Mouse (Mus musculus) MEL (cell line): ENCODE measurements around the gene Nt5c2. TPM values are rescaled to one million over a fixed set of nuclear protein-coding genes. Genes with fewer than 3 reads are reported as not detected.

Experiments used
- DNase-seq: peaks from one replicate; pipeline ENCODE4 v3.0.0; 2011; ENCODE audit warnings: low read depth, low spot score
- H3K27ac ChIP-seq: 2 replicates; pipeline ENCODE4 v1.5.1; 2012; ENCODE audit warnings: low read depth, mild to moderate bottlenecking, control low read depth, low read length, moderate library complexity; ENCODE audit not compliant: control insufficient read depth
- H3K27me3 ChIP-seq, 2 experiments: fragments of 150-350 bp in 1 of 2; sonication (generic) in 1 of 2; 2 replicates each; pipeline ENCODE4 v1.6.1; 2012; ENCODE audit warnings: low read length in 2 of 2, mild to moderate bottlenecking in 2 of 2, improper control_type of control experiment in 1 of 2, moderate library complexity in 1 of 2; ENCODE audit not compliant: insufficient read depth in 2 of 2, control insufficient read depth in 1 of 2
- H3K36me3 ChIP-seq, 2 experiments: 2 replicates each; pipeline ENCODE4 v1.6.1; 2012 to 2014; ENCODE audit warnings: low read length in 2 of 2, improper control_type of control experiment in 1 of 2, inconsistent platforms in 1 of 2, mild to moderate bottlenecking in 1 of 2; ENCODE audit not compliant: insufficient read depth in 2 of 2, control insufficient read depth in 1 of 2
- H3K4me1 ChIP-seq, 2 experiments: fragments of 150-350 bp in 1 of 2; sonication (generic) in 1 of 2; 2 replicates each; pipeline ENCODE4 v1.6.1; 2012; ENCODE audit warnings: low read length in 2 of 2, improper control_type of control experiment in 1 of 2, mild to moderate bottlenecking in 1 of 2; ENCODE audit not compliant: insufficient read depth in 2 of 2, control insufficient read depth in 1 of 2
- H3K4me3 ChIP-seq, 2 experiments: fragments of 150-350 bp in 1 of 2; sonication (generic) in 1 of 2; 2 replicates each; pipeline ENCODE4 v1.5.1; 2012; ENCODE audit warnings: low read depth in 2 of 2, low read length in 2 of 2, mild to moderate bottlenecking in 2 of 2, moderate library complexity in 2 of 2, control low read depth in 1 of 2, improper control_type of control experiment in 1 of 2; ENCODE audit not compliant: control insufficient read depth in 1 of 2, insufficient read depth in 1 of 2
- H3K79me2 ChIP-seq: 2 replicates; pipeline ENCODE4 v1.6.1; 2012; ENCODE audit warnings: mild to moderate bottlenecking, low read length, moderate library complexity; ENCODE audit not compliant: control insufficient read depth, poor library complexity, insufficient read depth
- H3K9ac ChIP-seq: 2 replicates; pipeline ENCODE4 v1.6.1; 2012; ENCODE audit warnings: low read depth, mild to moderate bottlenecking, control low read depth, low read length, moderate library complexity; ENCODE audit not compliant: control insufficient read depth, poor library complexity, severe bottlenecking
- H3K9me3 ChIP-seq: fragments of 150-350 bp; sonication (generic); replicated peaks from 2 replicates; pipeline ENCODE4 v1.6.1; 2012; ENCODE audit warnings: mild to moderate bottlenecking, low read length, improper control_type of control experiment, moderate library complexity; ENCODE audit not compliant: insufficient read depth
- CHD1 ChIP-seq: IDR thresholded peaks from 2 replicates; pipeline ENCODE4 v1.6.1; 2012; ENCODE audit warnings: low read depth, mild to moderate bottlenecking, inconsistent platforms, low read length, improper control_type of control experiment
- CTCF ChIP-seq, 3 experiments: IDR thresholded peaks in 2 of 3; conservative IDR thresholded peaks in 1 of 3; 2 replicates each; pipeline ENCODE4 v1.5.1; 2011 to 2012; ENCODE audit warnings: low read length in 3 of 3, low read depth in 2 of 3, mild to moderate bottlenecking in 2 of 3, improper control_type of control experiment in 1 of 3, inconsistent platforms in 1 of 3, mixed read lengths in 1 of 3, moderate library complexity in 1 of 3; ENCODE audit not compliant: control insufficient read depth in 1 of 3, insufficient read depth in 1 of 3, poor library complexity in 1 of 3, severe bottlenecking in 1 of 3
- ELF1 ChIP-seq: IDR thresholded peaks from 2 replicates; pipeline ENCODE4 v1.6.1; 2014; ENCODE audit warnings: low read depth, mild to moderate bottlenecking, inconsistent platforms, low read length, improper control_type of control experiment, moderate library complexity
- ETS1 ChIP-seq: IDR thresholded peaks from 2 replicates; pipeline ENCODE4 v1.6.1; 2012; ENCODE audit warnings: low read depth, mild to moderate bottlenecking, inconsistent platforms, low read length, improper control_type of control experiment, moderate library complexity
- GATA1 ChIP-seq: IDR thresholded peaks from 2 replicates; pipeline ENCODE4 v1.6.1; 2011; ENCODE audit warnings: low read depth, low read length, improper control_type of control experiment
- HCFC1 ChIP-seq: IDR thresholded peaks from 2 replicates; pipeline ENCODE4 v1.6.1; 2012; ENCODE audit warnings: low read depth, mild to moderate bottlenecking, inconsistent platforms, low read length, improper control_type of control experiment, moderate library complexity
- JUND ChIP-seq: IDR thresholded peaks from 2 replicates; pipeline ENCODE4 v1.6.1; 2011; ENCODE audit warnings: low read depth, mild to moderate bottlenecking, improper control_type of control experiment, low read length
- KAT2A ChIP-seq: conservative IDR thresholded peaks from 2 replicates; pipeline ENCODE4 v1.6.1; 2012; ENCODE audit warnings: low read depth, low read length, improper control_type of control experiment, inconsistent platforms
- MAZ ChIP-seq: IDR thresholded peaks from 2 replicates; pipeline ENCODE4 v1.6.1; 2012; ENCODE audit warnings: low read depth, mild to moderate bottlenecking, inconsistent platforms, low read length, improper control_type of control experiment
- MEF2A ChIP-seq: IDR thresholded peaks from 2 replicates; pipeline ENCODE4 v1.6.1; 2014; ENCODE audit warnings: low read depth, mild to moderate bottlenecking, inconsistent platforms, low read length, improper control_type of control experiment; ENCODE audit not compliant: poor library complexity, insufficient replicate concordance, severe bottlenecking; ENCODE audit errors: extremely low read depth
- MYB ChIP-seq: IDR thresholded peaks from 2 replicates; pipeline ENCODE4 v1.6.1; 2011; ENCODE audit warnings: mild to moderate bottlenecking, low read depth, low read length, improper control_type of control experiment
- NELFE ChIP-seq: IDR thresholded peaks from 2 replicates; pipeline ENCODE4 v1.6.1; 2011; ENCODE audit warnings: low read depth, low read length, improper control_type of control experiment
- NRF1 ChIP-seq: IDR thresholded peaks from 2 replicates; pipeline ENCODE4 v1.6.1; 2014; ENCODE audit warnings: low read depth, mild to moderate bottlenecking, inconsistent platforms, low read length, improper control_type of control experiment, moderate library complexity; ENCODE audit not compliant: poor library complexity, insufficient read depth, severe bottlenecking
- POLR2A ChIP-seq, 2 experiments: IDR thresholded peaks; 2 replicates each; pipeline ENCODE4 v1.6.1; 2011 to 2012; ENCODE audit warnings: low read length in 2 of 2, mild to moderate bottlenecking in 2 of 2, control low read depth in 1 of 2, improper control_type of control experiment in 1 of 2, low read depth in 1 of 2, moderate library complexity in 1 of 2; ENCODE audit not compliant: control insufficient read depth in 1 of 2, insufficient read depth in 1 of 2, poor library complexity in 1 of 2
- POLR2AphosphoS2 ChIP-seq: IDR thresholded peaks from 2 replicates; pipeline ENCODE4 v1.6.1; 2011; ENCODE audit warnings: low read length, improper control_type of control experiment
- POLR2AphosphoS5 ChIP-seq: IDR thresholded peaks from 2 replicates; pipeline ENCODE4 v1.6.1; 2012; ENCODE audit warnings: low read depth, borderline replicate concordance, mild to moderate bottlenecking, inconsistent platforms, low read length, moderate library complexity, mixed read lengths
- RAD21 ChIP-seq: IDR thresholded peaks from 2 replicates; pipeline ENCODE4 v1.6.1; 2011; ENCODE audit warnings: mild to moderate bottlenecking, low read depth, low read length, improper control_type of control experiment
- RCOR1 ChIP-seq: IDR thresholded peaks from 2 replicates; pipeline ENCODE4 v1.6.1; 2012; ENCODE audit warnings: low read depth, mild to moderate bottlenecking, inconsistent platforms, low read length, improper control_type of control experiment
- TAL1 ChIP-seq: IDR thresholded peaks from 2 replicates; pipeline ENCODE4 v1.6.1; 2012; ENCODE audit warnings: mild to moderate bottlenecking, inconsistent platforms, low read length, moderate library complexity, mixed read lengths
- TBP ChIP-seq: IDR thresholded peaks from 2 replicates; pipeline ENCODE4 v1.8.0; 2011; ENCODE audit warnings: low read depth, low read length, improper control_type of control experiment
- TCF12 ChIP-seq: IDR thresholded peaks from 2 replicates; pipeline ENCODE4 v1.6.1; 2014; ENCODE audit warnings: low read depth, mild to moderate bottlenecking, inconsistent platforms, low read length, improper control_type of control experiment, moderate library complexity
- USF1 ChIP-seq: IDR thresholded peaks from 2 replicates; pipeline ENCODE4 v1.6.1; 2014; ENCODE audit warnings: low read depth, mild to moderate bottlenecking, inconsistent platforms, low read length, improper control_type of control experiment, moderate library complexity
- ZKSCAN1 ChIP-seq: IDR thresholded peaks from 2 replicates; pipeline ENCODE4 v1.6.1; 2012; ENCODE audit warnings: low read depth, mild to moderate bottlenecking, inconsistent platforms, low read length, improper control_type of control experiment, moderate library complexity
- ZNF384 ChIP-seq: IDR thresholded peaks from 2 replicates; pipeline ENCODE4 v1.6.1; 2012; ENCODE audit warnings: low read depth, mild to moderate bottlenecking, inconsistent platforms, low read length, improper control_type of control experiment
- polyA plus RNA-seq, 2 experiments: library from polyadenylated mRNA; stranded (reverse) in 1 of 2; unstranded in 1 of 2; fragments of >175 nt in 1 of 2; fragments of >200 nt in 1 of 2; gene quantifications; 2 replicates each; pipeline versions ENCODE4 v1.2.1 to v1.2.4; 2012; ENCODE audit warnings: low replicate concordance in 2 of 2, low read depth in 1 of 2; ENCODE audit not compliant: insufficient read length in 2 of 2, insufficient read depth in 1 of 2, missing spikeins in 1 of 2
- total RNA-seq: library from RNA; depleted of rRNA; stranded (reverse); fragments of 300-350 nt; gene quantifications from 2 replicates; pipeline ENCODE4 v1.2.3, GENCODE M21; 2012

Nt5c2 gene
- total and polyA plus RNA-seq, 3 experiments, result 64.6 to 455 (median 147) TPM

DNA sequence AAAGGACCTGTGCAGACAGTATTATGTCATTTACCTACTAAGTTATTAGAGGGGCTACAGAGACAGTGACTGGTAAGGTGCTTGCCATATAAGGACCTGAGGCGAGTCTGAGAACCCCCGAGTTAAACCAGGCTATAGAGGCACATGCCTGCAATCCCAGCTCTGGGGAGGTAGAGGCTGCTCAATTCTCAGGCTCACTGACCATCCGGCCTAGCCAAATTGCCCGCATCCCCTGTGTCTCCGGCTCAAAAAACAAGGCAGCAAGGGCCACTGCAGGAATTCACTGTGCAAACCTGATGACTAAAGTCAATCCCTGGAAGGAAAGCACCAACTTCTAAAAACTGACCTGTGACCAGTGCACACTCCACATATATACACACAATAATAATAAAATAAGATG lies 111.6 kb downstream of the Nt5c2 start:
- no peak for DNase-seq
- H3K4me3 ChIP-seq, result no peak overlapping the region
- TF ChIP-seq ETS1 (no peak), MAZ (no peak), ZNF384 (no peak), CHD1 (no peak), POLR2AphosphoS5 (no peak), USF1 (no peak), TBP (no peak), ZKSCAN1 (no peak), POLR2A (IDR thresholded peaks at IDR 0.05; ENCODE audit: control insufficient read depth in 1 of 2, insufficient read depth in 1 of 2, low read depth in 1 of 2, low read length in 2 of 2, poor library complexity in 1 of 2) (no peak), RCOR1 (no peak), MEF2A (no peak), ELF1 (no peak), TAL1 (no peak), TCF12 (no peak), NELFE (no peak)
- TF ChIP-seq, all 39 proteins: peak for 0
- peaks cover 29 to 36% of the 10 kb centered on the region in 2 experiments for H3K4me1 ChIP-seq
- H3K79me2 ChIP-seq, result peaks cover 2% of the 10 kb centered on the region
- H3K27ac ChIP-seq, result no peak overlapping the region
- H3K27me3 ChIP-seq, result no peaks in the 10 kb centered on the region
- no peak overlapping the region for H3K9ac ChIP-seq
- peaks cover 27 to 53% of the 10 kb centered on the region in 2 experiments for H3K36me3 ChIP-seq
- no peaks in the 10 kb centered on the region for H3K9me3 ChIP-seq

GRCm38 (mm10) chr19:46901323-46901722 lies 113.6 kb downstream of the Nt5c2 start:
- Histone ChIP-seq H3K4me1 (peaks cover 26 to 36% of the 10 kb centered on the region in 2 experiments), H3K27me3 (no peaks in the 10 kb centered on the region), H3K79me2 (peaks cover 2% of the 10 kb centered on the region), H3K9me3 (no peaks in the 10 kb centered on the region), H3K9ac (no peak overlapping the region), H3K4me3 (no peak overlapping the region), H3K36me3 (peaks cover 43 to 45% of the 10 kb centered on the region in 2 experiments), H3K27ac (no peak overlapping the region)
- no peak for DNase-seq
- TF ChIP-seq GATA1 (no peak), NRF1 (no peak), JUND (no peak), POLR2AphosphoS2 (no peak), HCFC1 (no peak), CTCF (IDR thresholded peaks at IDR 0.05 in 2 of 3, conservative IDR thresholded peaks at IDR 0.05 in 1 of 3; ENCODE audit: control insufficient read depth in 1 of 3, insufficient read depth in 1 of 3, low read depth in 2 of 3, low read length in 3 of 3, poor library complexity in 1 of 3, severe bottlenecking in 1 of 3) (no peak), KAT2A (no peak), MYB (no peak), RAD21 (no peak)
